Mouse (Mus musculus) bone marrow macrophage, adult 2 months (primary cell): ENCODE results near the gene Ager.

Experiments used
- CTCF ChIP-seq: IDR thresholded peaks from 2 replicates; pipeline ENCODE4 v1.5.1; 2012; ENCODE audit warnings: low read depth, mild to moderate bottlenecking, low read length, moderate library complexity
- POLR2A ChIP-seq: IDR thresholded peaks from 2 replicates; pipeline ENCODE4 v1.6.1; 2012; ENCODE audit warnings: mild to moderate bottlenecking, low read depth, low read length, borderline replicate concordance

DNA sequence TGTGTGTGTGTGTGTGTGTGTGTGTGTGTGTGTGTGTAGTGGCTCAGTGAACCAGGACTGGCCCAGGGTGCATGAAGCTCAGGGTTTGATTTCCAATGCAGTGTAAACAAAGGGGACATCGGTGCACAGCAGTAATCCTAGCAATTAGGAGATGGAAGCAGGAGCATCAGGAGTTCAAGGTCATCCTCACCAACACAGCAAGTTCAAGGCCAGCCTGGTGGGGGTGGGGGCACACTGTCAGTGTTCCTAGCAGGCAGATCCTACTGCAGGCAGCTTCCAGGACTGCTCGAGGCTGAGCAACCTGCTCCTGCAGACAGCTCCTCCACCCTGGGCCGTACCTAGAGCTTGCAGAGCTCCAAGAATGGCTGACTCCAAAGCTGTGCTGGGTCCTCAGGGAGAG lies 35.1 kb upstream of the Ager start:
- TF ChIP-seq CTCF (no peak), POLR2A (no peak)
